Mouse (Mus musculus) heart, postnatal 25 days (tissue): ENCODE measurements around the gene Rbak. TPM values are rescaled to one million over a fixed set of nuclear protein-coding genes. Genes with fewer than 3 reads are reported as not detected.
"Not testable (repeated sequence)": the region's sequence is repeated elsewhere in the genome, so short reads cannot be mapped to it uniquely, and the experiment has no call there.

ENCODE experiments used
- DNase-seq: peaks from one replicate; pipeline ENCODE4 v3.0.0; 2022; ENCODE audit warnings: low spot score
- intact Hi-C: fragments of 180-260 bp; cut with DNase I; formaldehyde crosslinking; loops from one replicate; pipeline ENCODE4 v1.15.1; 2025
- total RNA-seq, 2 experiments: library from RNA; stranded (reverse); gene quantifications; 2 replicates each; pipeline ENCODE4 v1.2.3; 2021

Rbak gene
- total RNA-seq: 1 to 10 TPM; 3.9 to 5.4 TPM

- peak; percentile 86 for DNase-seq
- intact Hi-C loops: loop anchor here (1.0 to 10.0 kb wide), 3 partner anchors 55 to 554 kb away; partner anchors contain the start of genes E130309D02Rik, Usp42 and Zfp12
Observed at GRCm38 (mm10) chr5:143180255-143181076, at the start of gene Rbak, which contains the start of gene Spdye4b. Rbak (minus strand) TSS chr5:143180775. Spdye4b (plus strand) TSS chr5:143181017.

GRCm38 (mm10) chr5:143226790-143227189, 46.2 kb upstream of the Rbak start, which contains the start of gene Spdye4a:
Spdye4a (minus strand) TSS chr5:143226890.
- DNase-seq: no peak
- intact Hi-C loops: no loop called here

- intact Hi-C loops: no loop called here
- no peak for DNase-seq
Observed at GRCm38 (mm10) chr5:143222287-143222686, 41.7 kb upstream of the Rbak start.

GRCm38 (mm10) chr5:143220996-143221395, 40.4 kb upstream of the Rbak start:
- DNase-seq: no peak
- intact Hi-C loops: no loop called here

GRCm38 (mm10) chr5:143213832-143214231, 33.3 kb upstream of the Rbak start:
- intact Hi-C loops: no loop called here
- DNase-seq: no peak

- intact Hi-C loops: no loop called here
- no peak for DNase-seq
Observed at GRCm38 (mm10) chr5:143205015-143205414, 24.4 kb upstream of the Rbak start.

GRCm38 (mm10) chr5:143196506-143196905, 15.9 kb upstream of the Rbak start:
- intact Hi-C loops: no loop called here
- no peak for DNase-seq

- intact Hi-C loops: no loop called here
Observed at GRCm38 (mm10) chr5:143195166-143195565, 14.6 kb upstream of the Rbak start.

GRCm38 (mm10) chr5:143194747-143195146, 14.2 kb upstream of the Rbak start:
- intact Hi-C loops: not testable (repeated sequence)

More at GRCm38 (mm10) chr5:143195166-143195565, 14.6 kb upstream of the Rbak start:
- DNase-seq: no peak

GRCm38 (mm10) chr5:143192806-143193205, 12.2 kb upstream of the Rbak start:
- intact Hi-C loops: no loop called here
- DNase-seq: no peak

More at GRCm38 (mm10) chr5:143194747-143195146, 14.2 kb upstream of the Rbak start:
- not testable (repeated sequence) for DNase-seq

GRCm38 (mm10) chr5:143188014-143188413, 7.4 kb upstream of the Rbak start:
- not testable (repeated sequence) for DNase-seq
- intact Hi-C loops: loop anchor here (10.0 kb wide), 1 partner anchor 547 kb away; the partner anchor contains the start of gene Usp42

GRCm38 (mm10) chr5:143179179-143179578, 1.4 kb downstream of the Rbak start:
- no peak for DNase-seq
- intact Hi-C loops: loop anchor here (10.0 kb wide), 1 partner anchor 116 kb away; the partner anchor contains the start of gene Zfp853

GRCm38 (mm10) chr5:143177541-143178200, 2.9 kb downstream of the Rbak start:
- intact Hi-C loops: loop anchor here (10.0 kb wide), 1 partner anchor 117 kb away; the partner anchor contains the start of gene Zfp853
- no peak for DNase-seq

- intact Hi-C loops: loop anchor here (10.0 kb wide), 1 partner anchor 119 kb away; the partner anchor contains the start of gene Zfp853
Observed at GRCm38 (mm10) chr5:143175970-143176369, 4.6 kb downstream of the Rbak start.

GRCm38 (mm10) chr5:143165508-143166070, 15.0 kb downstream of the Rbak start:
- intact Hi-C loops: no loop called here
- DNase-seq: no peak

More at GRCm38 (mm10) chr5:143175970-143176369, 4.6 kb downstream of the Rbak start:
- DNase-seq: no peak

GRCm38 (mm10) chr5:143155534-143155933, 25.0 kb downstream of the Rbak start:
- no peak for DNase-seq
- intact Hi-C loops: no loop called here

GRCm38 (mm10) chr5:143153756-143154155, 26.8 kb downstream of the Rbak start:
- intact Hi-C loops: no loop called here
- no peak for DNase-seq

GRCm38 (mm10) chr5:143150044-143150443, 30.5 kb downstream of the Rbak start:
- DNase-seq: no peak
- intact Hi-C loops: no loop called here

- intact Hi-C loops: no loop called here
- no peak for DNase-seq
Observed at GRCm38 (mm10) chr5:143149536-143149935, 31.0 kb downstream of the Rbak start.

- intact Hi-C loops: no loop called here
- no peak for DNase-seq
Observed at GRCm38 (mm10) chr5:143148661-143149060, 31.9 kb downstream of the Rbak start.
